Mouse (Mus musculus): ENCODE measurements around the gene Efna4.

Efna4 gene

DNA sequence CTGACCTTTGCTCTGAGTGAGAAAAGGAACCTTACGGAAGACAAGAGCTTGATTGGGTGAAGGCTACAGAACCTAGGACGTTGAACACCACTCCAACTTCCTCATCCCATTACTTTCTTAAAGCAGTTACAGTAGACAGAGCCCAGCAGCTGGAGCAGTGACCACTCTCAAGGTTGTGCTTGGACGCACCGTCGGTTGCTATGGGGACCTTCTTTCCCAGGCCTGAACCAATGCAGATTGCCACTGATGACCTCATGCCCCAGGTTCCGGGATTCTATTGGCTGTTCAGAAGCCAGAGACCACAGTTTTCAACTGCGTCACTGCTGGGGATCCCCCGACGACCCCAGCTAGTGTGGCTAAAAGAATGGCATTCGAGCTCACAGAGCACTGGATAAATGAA, 6.9 kb downstream of the Efna4 start:
- DNase-seq (ENCODE audit: low spot score), result no peak

DNA sequence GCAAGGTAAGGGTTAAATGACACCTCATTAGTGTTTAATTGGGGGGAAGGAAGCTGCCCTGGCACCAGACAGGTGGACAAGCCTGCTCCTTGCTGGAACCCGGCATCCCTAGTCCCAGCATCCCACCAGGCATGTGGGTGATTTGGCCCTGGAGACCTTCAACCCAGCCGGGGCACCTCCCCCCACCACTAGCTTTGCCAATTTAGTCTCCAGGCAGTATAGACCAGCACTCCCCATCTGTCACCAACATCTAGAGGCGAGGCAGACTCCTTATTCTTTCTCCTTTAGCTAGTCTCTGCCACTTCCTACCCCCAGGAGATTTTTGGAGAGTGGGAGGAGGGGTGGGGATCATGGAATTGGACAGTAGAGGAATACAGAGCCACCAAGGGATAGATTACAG, 7.5 kb downstream of the Efna4 start:
- DNase-seq (ENCODE audit: low spot score), result no peak

DNA sequence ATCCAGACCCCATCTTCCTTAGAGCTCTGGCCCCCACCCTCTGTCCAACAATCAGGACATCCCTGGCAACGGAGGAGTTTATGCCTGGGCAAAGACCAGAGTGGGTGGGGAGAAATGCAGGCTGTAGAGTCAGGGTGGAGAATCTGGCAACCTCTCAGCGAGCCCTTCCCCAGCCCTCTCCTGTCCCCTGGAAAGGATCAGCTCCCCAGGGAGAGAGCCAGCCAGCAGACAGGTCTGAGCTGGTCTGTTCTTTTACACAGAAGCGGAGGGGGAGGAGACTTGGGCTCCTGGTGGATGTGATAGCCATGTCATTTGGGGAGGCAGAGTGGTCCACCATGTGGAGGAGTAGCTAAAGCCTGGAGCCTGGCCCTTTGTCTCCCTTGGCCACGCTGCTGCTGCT, 9.2 kb downstream of the Efna4 start:
- no peak for DNase-seq (ENCODE audit: low spot score)

DNA sequence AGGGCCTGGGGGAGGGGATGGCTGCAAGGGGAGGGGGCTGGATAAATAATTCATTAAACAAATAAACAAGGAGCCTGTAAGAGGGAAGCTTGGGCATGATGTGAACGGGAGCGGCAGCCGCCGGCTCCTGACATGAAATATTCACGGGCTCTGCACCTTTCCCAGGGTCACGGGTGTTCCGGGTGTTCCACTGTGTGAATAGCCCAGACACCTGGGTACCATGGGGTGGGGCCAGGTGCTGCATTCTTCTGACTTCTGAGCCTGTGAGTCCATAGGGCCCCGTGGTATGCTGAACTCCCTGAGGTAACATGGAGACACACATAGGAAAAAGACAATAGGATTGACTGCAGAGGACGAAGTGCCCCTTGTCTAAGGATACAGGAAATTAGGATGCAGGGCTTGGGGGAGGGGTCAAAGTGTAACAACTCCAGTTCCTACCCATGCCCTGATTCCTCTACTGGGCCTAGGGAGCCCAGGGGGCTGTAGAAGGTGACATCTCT, 10.4 kb downstream of the Efna4 start:
- peak; percentile 38 for DNase-seq (ENCODE audit: low spot score)

DNA sequence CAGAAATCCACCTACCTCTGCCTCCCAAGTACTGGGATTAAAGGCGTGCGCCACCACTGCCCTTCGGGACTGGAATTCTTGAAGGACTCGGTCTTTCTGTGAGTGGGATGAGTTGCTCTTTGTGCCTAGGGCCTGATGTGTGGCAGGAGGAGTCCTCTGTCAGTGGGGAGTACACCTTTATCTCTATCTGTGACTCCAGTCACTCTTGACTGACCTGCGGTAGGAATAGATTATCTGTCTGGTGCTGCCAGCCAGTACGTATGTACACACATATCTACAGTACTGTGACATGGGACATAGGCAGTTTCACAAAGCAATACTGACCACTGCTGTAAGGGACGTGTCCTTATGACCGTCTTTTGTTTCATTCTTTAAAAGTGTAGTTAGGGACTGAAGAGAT, 11.9 kb downstream of the Efna4 start:
- DNase-seq (ENCODE audit: low spot score), result no peak

DNA sequence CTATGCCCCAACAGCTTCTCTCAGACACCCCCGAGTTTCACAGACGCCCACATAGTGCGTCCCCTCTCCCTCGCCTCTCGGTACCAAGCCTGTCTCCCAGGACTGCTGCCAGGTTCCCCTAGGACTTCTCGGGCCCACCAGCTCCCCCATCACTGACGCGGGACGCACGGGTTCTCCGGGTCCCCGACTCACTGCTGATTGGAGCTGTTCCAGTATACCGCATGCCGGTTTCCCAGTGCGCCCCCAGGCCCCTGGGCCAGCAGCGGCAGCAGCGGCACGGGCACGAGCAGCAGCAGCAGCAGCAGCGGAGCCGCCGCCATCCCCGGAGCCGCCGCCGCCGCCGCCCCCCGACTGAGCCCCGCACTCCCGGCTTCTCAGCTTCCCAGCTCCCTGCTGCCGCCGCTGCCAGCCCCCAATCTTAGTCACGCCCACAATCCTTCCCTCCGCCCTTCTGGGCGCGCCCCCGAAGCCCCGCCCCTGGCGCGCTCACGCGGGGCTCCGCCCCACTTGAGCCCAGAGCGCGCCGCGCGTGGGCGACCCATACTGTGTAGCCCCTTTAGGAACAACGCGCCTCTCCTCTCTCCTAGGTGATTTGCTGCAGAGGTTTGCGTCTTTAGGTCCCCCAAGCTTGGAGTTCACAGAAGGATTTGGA, 15.2 kb downstream of the Efna4 start, which contains the start of gene Efna3:
Gene Efna3 (minus strand): TSS at position 452 of the 652 bp plus-strand sequence.
- DNase-seq (ENCODE audit: low spot score), result peak; percentile 79

DNA sequence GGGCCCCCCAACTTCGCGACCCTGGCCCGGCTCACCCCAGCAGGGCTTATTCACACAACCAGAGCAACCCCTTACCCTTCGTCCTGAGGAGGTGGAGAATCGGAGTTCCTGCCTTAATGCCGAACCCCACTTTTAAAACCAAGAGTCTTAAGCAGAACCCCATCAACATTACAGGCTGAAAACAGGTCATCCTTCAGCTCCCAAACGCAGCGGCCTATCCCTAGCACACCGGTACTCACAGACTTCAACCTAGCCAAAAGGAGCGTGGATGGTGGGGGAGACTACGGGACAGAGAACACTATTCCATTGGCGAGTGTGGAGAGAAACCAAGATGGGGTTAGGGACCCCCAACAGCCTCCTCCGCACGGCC, 15.7 kb downstream of the Efna4 start:
- DNase-seq (ENCODE audit: low spot score), result no peak

DNA sequence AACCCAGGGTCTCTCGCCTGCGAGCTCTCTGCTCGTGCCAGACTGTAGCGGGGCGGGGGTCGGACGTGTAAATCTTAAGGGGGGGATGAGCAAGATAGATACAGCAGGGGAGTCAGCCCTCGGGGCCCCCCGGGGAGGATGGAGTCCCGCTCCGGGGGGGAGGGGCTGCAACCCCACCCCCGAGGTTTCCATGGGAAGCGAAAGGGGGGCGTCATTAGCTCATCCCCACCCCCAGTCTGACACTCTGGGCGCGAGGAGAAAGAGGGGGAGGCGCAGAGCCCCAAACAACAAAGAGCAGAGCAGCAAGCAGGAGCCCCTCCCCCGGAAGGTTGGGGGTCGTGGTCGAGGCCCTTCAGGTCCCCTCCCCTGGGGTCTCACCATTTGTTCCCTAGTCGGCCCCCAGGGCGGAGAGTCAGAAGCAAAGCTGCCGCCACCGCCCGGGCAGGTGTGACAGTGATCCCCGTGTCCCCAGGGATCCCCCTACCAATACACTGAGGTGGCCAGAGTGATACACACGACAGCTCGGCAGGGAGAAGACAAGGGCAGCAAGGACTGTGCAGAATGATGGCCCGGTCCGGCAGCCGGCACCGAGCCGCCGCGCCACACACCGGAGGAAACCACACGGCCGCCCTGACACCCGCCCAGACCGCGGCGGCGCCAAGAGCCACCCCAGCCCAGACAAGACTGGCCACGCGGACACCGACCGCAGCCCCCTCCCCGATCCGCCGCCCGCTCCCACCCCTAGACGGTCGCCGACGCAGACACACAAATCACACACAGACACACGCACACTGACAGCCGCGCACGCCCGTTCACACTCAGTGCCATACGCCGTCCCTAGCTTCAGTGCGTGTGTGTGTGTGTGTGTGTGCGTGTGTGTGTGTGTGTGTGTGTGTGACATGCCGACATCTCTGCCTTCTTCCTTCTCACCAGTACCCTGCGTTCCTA, 16.4 kb downstream of the Efna4 start:
- no peak for DNase-seq (ENCODE audit: low spot score)

DNA sequence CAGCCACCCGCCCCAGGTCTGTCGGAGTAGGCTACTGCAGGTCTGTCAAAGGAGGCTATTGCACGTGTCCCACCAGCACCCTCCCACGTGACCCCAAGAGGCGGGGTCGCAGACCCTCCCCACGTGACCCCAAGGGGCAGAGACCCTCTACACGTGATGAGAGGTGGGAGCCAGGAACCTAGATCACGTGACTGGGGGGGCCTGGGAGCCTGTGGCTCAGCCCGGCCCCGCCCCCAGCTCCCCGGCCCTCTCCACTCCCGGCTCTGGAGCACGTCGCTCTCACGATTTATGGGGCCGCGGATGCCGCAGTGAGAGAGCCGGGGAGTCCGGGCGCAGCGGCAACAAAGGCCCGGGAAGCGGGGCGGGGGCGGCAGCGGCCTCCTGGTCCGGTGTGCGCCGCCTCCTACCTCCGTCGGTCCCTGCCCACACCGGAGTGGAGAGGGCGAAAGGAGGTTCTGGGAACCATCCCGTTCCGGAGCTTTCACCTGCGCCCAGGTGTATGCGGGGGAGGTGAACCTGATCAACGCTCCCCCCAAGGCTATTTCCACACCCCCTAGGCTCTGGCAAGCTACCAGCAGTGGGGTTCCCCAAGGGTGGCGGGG, 17.1 kb downstream of the Efna4 start:
- DNase-seq (ENCODE audit: low spot score), result peak; percentile 67

DNA sequence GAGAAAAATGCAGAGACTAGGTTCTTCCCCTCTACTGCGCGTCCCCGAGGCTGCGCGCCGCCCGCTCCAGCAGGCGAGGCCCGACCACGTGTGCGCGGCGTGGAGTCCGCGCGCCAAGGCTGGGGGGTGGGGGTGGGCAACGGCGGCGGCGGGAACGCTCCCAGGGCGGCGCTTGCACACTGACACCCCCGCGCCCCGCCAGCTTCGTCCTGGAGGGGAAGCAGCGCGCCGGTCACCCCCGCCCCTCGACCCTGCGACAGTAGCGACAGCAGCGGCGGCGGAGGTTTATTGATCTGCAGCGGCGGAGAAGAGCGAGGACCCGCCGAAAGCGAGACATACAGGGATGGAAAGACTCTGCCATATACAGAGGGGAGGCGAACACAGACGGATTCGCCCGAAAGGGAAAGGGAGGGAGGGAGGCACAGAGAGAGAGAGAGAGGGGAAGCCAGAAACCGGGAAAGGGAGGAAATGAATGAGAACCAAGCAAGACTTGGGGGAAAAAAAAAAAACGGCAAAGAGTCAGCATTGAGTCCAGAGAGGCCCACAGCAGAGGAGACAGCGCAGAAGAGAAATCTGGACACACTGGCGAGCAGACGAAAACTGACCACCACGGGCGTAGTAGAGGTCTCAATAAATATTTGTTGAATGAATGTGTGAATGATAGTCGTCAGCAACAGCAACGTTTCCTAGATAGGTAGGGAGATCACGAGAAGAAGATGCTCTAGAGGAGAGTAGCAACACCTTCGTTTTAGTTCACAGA, 18.1 kb downstream of the Efna4 start:
- DNase-seq (ENCODE audit: low spot score), result no peak

DNA sequence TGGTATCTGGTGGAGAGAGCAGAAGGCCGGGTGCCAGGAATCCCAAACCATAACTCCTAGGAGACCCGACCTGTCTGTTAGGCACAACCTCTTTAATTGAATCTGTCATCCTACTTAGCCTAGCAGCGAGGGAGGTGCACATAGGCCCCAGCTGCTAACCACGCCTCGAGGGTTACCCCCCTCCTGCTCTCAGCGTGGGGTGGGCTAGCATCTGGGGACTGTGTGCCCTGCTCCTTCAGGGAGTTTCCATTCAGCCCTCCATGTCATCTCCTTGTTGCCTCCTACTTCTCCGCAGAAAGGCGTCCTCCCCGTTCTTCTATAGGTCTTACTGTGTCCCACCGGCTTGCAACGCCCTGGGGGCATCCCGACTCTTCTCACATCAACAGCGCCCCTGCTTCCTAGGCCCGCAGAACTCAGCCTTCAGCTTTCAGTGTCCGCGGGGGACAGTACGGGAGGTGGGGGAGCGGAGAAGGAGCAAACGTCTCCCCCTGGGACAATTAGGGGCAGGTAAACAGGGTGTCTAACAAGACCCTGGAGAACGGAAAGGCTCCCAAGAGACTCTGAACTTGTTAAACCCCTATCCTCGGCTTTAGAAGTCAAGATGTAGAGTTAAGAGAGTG, 18.7 kb downstream of the Efna4 start:
- no peak for DNase-seq (ENCODE audit: low spot score)

DNA sequence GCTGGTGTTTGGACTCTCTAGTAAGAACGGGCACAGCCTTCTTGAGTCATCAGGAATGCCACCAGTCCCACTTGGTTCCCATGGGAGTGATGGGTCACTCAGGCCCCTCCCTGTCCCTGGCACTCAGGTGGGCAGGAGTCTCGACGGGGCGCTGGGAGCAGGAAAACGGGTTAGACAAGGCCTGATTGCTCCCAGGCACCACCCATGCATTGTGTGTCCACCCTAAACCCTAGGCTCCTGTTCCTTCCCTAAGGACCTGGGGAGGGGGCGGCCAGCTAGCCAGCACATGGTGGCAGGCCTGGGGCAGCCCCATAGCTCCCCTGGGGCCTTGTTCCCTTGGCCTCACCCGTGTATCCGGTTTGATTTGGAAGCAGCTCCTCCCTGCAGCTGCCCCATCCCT, 19.5 kb downstream of the Efna4 start:
- DNase-seq (ENCODE audit: low spot score), result no peak

DNA sequence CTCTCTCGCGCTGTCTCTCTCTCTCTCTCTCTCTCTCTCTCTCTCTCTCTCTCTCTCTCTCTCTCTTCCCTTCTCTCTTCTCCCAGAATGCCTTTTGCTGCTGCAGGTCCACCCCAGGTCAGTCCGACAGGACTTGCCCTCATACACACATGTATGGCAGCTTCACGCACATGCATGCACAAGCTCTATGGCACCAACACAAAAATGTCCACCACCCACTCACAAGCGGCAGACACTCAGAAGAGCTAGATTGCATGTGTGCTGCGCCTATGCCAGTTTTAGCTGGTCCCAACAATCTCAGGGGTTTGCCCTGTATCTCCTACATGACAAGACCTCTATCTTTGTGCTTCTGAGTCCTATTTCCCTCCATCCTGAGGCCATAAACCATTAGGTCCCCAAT, 20.6 kb downstream of the Efna4 start:
- no peak for DNase-seq (ENCODE audit: low spot score)

DNA sequence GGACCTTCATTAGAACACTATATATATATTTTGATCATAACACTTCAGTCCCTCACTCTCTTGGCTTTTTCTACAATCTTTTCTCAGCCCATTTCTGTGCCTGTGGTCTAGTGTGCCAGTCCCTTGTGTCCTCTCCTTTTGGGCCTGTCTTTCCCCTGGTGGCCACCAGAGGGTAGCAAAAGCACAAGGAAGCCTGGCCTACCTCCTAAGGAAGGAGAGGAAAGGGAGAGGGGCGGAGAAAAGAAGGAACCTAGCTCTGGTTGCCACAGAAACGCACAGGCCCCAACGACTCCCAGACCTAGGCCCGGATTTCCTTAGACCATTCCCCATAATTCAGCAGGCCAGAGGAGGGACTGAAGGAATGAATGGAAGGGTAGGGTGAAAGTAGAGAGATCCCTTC, 21.0 kb downstream of the Efna4 start:
- DNase-seq (ENCODE audit: low spot score), result peak; percentile 87

DNA sequence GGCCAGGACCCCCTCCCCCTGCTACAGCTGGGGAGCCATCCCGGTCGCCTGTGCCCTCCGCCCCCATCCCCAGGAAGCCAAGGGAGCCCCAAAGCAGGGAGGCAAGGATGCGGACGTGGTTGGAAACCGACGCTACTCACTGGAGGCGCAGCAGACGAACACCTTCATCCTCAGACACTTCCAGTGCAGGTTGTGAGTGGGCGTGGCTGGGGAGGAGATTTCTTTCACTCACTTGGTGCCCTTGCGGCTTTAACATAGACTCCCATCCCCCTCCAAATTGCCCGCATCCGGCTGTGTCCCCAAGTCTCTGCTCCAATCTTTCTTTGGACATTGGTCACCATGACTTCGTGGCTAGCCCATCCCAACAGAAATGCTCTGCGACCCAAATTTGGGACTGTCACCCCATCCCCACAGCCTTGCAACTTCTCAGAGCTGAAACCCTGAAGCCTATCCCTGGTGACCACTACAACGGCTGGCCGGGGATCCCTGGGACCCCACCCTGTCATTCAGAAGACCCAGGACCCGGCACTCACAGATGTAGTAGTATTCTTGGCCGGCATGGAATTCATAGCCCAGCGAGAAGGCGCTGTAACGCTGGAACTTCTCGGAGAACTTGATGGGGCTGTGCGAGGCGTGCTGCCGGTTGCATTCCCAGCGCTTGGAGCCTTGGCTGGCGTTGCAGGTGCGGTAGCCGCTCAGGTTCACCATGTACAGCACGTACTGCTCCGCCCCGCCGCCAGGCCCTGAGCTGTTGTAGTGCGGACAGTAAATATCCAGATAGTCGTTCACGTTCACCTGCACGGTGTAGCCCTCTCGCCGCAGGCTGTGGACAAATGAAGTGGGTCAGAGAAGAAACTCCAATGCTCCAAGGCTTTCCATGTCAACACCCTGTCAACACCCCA, 21.6 kb downstream of the Efna4 start:
- no peak for DNase-seq (ENCODE audit: low spot score)

DNA sequence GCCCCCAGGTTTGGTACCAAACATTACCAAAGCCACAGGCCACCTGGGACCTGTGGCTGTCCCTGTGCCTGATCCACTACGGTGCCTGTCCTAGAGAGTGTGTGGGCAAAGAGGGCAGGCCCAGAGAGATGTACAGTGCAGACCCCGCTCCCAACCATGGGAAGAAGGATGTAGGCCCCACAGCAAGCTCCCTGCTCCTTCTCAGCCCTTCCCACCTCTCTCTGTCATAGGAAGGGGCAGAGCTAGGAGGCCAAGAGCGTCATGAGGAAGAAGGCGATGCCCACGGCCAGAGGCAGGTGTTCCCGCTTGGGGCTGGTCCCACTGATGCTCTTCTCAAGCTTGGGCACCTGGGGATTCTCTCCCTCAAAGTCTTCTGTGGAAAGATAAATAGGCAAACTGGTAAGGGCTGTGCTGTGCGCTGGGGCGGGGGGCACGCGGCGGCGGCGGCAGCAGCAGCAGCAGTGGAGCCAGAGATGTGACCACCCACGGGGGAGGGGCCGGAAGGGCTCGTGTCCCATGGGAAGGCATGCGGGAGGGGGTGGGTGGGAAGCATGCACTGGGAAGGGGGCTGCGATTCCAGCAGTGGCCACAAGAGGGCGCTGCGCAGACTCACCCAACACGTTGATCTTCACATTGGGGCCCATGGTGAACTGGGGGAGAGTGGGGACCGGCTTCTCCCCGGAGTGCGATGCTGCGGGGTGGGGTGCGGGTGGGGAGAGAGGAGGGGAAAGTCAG, 22.5 kb downstream of the Efna4 start:
- DNase-seq (ENCODE audit: low spot score), result peak; percentile 94

DNA sequence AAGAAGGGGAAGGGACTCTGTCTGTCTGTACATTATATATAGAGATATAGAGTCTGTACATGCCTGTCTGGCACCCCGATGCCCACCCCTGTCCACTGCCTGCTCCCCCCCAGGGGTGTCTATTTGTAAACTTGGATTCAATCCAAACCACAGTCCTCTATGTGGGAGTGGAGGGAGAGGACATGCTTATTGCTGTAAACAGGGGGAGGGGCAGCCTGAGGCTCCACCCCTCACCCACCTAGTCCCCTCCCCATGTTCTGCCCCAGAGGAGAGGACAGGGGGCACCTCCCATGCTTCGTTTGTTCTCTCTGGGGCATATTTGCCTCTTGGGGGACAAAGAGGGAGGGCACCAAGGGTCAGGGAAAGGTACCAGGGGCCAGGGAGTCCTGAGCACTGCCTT, 23.0 kb downstream of the Efna4 start:
- no peak for DNase-seq (ENCODE audit: low spot score)

DNA sequence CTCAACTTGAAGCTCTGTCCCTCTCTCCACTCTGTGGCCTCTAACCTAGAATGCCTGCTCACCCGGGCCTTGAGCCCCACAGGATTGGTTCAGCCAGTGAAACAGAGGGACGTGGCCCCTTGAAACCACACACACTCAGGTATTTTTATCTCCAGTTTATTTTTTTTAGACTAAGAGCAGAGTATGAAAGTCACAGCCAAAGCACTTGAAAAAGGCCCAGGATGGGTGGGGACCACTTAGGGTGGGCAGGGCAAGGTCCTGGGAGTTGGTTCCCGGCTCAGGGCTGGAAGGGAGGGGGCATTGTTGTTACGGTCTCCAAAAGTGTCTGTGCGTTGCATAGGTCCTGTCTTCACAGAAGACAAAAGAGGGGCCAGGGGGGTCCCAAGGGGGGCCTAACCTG, 23.5 kb downstream of the Efna4 start:
- no peak for DNase-seq (ENCODE audit: low spot score)

DNA sequence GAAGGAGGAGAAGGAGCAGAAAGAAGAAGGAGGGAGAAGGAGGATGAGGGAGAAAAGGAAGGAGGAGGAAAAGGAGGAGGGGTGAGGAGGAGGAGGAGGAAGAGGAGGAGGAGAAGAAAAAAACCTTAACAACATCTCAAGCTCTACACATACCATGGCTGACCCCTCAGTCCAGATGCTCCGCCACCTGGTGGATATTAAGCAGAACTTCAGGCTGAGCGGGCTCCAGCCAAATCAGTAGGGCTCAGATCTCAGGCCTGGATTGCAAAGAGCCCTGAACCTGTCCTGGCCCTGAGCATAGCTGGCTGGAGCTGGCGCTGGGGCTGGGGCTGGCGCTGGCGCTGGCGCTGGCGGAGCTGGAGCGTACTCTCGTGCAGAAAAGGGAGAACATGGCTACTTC, 29.7 kb downstream of the Efna4 start:
- peak; percentile 72 for DNase-seq (ENCODE audit: low spot score)
